ENCODE assay signal across 22 mouse cellular contexts in the genomic region with DNA sequence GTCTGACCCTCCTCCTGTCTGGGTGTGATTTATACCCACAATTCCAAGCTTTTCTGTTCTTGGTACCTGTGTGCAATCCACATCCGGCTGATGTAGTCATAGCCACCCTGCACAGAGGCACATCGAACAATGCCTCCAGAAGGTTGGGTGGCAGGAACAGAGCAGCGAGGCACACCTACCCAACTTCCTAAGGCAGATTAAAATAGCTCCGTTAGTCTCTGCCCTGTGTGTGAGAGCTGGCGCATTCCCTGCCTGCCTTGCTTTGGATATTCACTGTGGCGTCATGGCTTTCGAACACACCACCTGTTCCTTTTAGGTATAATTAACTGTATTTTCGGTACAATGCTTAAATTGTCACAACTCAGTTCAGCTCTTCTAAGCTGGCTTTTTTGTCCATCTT.
DNase-seq lines count a peak whose midpoint lies in the region; ATAC-seq and TF ChIP-seq lines count a peak whose summit lies in the region.
"Had no signal": no experiment of that assay in that cellular context is flagged by ENCODE, and none has a peak within 500 bp of the region (broad histone marks: within the 10 kb centered on the region; RNA-seq: fewer than 3 reads in every experiment).

No protein-coding gene starts in this region.

- 65% methylated on average over 8 of the region's 8 CpGs for WGBS in forebrain, embryonic 15.5 days
- 86% methylated on average over 8 of the region's 8 CpGs for WGBS in forebrain, embryonic 10.5 days
- 51% methylated on average over 8 of the region's 8 CpGs for WGBS in olfactory bulb, adult 2 months
- WGBS in liver, embryonic 12.5 days (ENCODE audit: insufficient replicate concordance) = 77% methylated on average over 8 of the region's 8 CpGs

- peak overlapping the region; percentile 99 for H3K27ac ChIP-seq in forebrain, embryonic 15.5 days (replicated peaks)
- no peak overlapping the region for H3K27ac ChIP-seq in forebrain, embryonic 10.5 days
- peak overlapping the region; percentile 38; the same call in 1 of the 2 replicates for H3K27ac ChIP-seq in gastrocnemius, adult 2 months
- H3K27ac ChIP-seq in olfactory bulb, adult 2 months (ENCODE audit: insufficient read depth, low read depth, low read length) = peak overlapping the region; percentile 13; the same call in 1 of the 2 replicates
- H3K27ac ChIP-seq in liver, embryonic 12.5 days = no peak overlapping the region
- H3K27ac ChIP-seq: embryonic facial prominence, embryonic 15.5 days; heart, embryonic 10.5 days; heart, embryonic 15.5 days; hindbrain, embryonic 10.5 days; hindbrain, embryonic 14.5 days; intestine, embryonic 15.5 days had no signal

- no peaks in the 10 kb centered on the region for H3K27me3 ChIP-seq in forebrain, embryonic 15.5 days
- no peaks in the 10 kb centered on the region for H3K27me3 ChIP-seq in forebrain, embryonic 10.5 days (ENCODE audit: poor library complexity, severe bottlenecking)
- H3K27me3 ChIP-seq in liver, embryonic 12.5 days (replicated peaks) = no peaks in the 10 kb centered on the region
- H3K27me3 ChIP-seq: embryonic facial prominence, embryonic 15.5 days; heart, embryonic 15.5 days; intestine, embryonic 15.5 days had no signal

- no peak overlapping the region for H3K4me2 ChIP-seq in forebrain, embryonic 15.5 days (replicated peaks)
- no peak overlapping the region for H3K4me2 ChIP-seq in liver, embryonic 12.5 days
- H3K4me2 ChIP-seq: embryonic facial prominence, embryonic 15.5 days; heart, embryonic 15.5 days; hindbrain, embryonic 14.5 days; intestine, embryonic 15.5 days had no signal

- no peak for DNase-seq in forebrain, embryonic 10.5 days (ENCODE audit: extremely low spot score, low spot score)
- DNase-seq in gastrocnemius, adult 2 months = no peak
- DNase-seq in gastrocnemius, postnatal 4 days (ENCODE audit: low spot score in 2 of 2) = no peak
- DNase-seq in layer of hippocampus, adult 9-11 months = peak; percentile 69
- no peak for DNase-seq in layer of hippocampus, adult 9-10 months (ENCODE audit: low spot score)
- DNase-seq: adrenal gland, adult 2 months; adrenal gland, postnatal 25 days; cerebellum, adult 11 months; cerebellum, postnatal 10 days; embryo, embryonic 11 days; gastrocnemius, postnatal 14 days; kidney, adult 18-20 months had no signal

- TF ChIP-seq CTCF in gastrocnemius, adult 2 months (IDR thresholded peaks at IDR 0.05) = no peak
- no peak for TF ChIP-seq CTCF in olfactory bulb, adult 2 months (IDR thresholded peaks at IDR 0.05; ENCODE audit: insufficient read depth, low read depth, low read length)

- no peak for ATAC-seq in forebrain, embryonic 15.5 days (replicated peaks)
- no peak for ATAC-seq in liver, embryonic 12.5 days
- ATAC-seq: intestine, embryonic 15.5 days had no signal

- no peaks in the 10 kb centered on the region for H3K9me3 ChIP-seq in forebrain, embryonic 15.5 days
- H3K9me3 ChIP-seq in forebrain, embryonic 10.5 days = no peaks in the 10 kb centered on the region
- no peaks in the 10 kb centered on the region for H3K9me3 ChIP-seq in liver, embryonic 12.5 days (replicated peaks)
- H3K9me3 ChIP-seq: embryonic facial prominence, embryonic 15.5 days; heart, embryonic 10.5 days; heart, embryonic 15.5 days; hindbrain, embryonic 10.5 days; intestine, embryonic 15.5 days had no signal

- H3K4me3 ChIP-seq in forebrain, embryonic 15.5 days = no peak overlapping the region
- no peak overlapping the region for H3K4me3 ChIP-seq in forebrain, embryonic 10.5 days
- no peak overlapping the region for H3K4me3 ChIP-seq in gastrocnemius, adult 2 months
- H3K4me3 ChIP-seq in olfactory bulb, adult 2 months (ENCODE audit: insufficient read depth, low read depth, low read length) = no peak overlapping the region
- H3K4me3 ChIP-seq in liver, embryonic 12.5 days = no peak overlapping the region
- H3K4me3 ChIP-seq: embryonic facial prominence, embryonic 15.5 days; erythroblast, embryonic 14.5 days; heart, embryonic 10.5 days; heart, embryonic 15.5 days; hindbrain, embryonic 10.5 days; intestine, embryonic 15.5 days had no signal

- intact Hi-C loops in gastrocnemius, adult 2 months (cut with DNase I) = no loop called here

- H3K9ac ChIP-seq in forebrain, embryonic 15.5 days (replicated peaks) = no peak overlapping the region
- no peak overlapping the region for H3K9ac ChIP-seq in liver, embryonic 12.5 days
- H3K9ac ChIP-seq: embryonic facial prominence, embryonic 15.5 days; heart, embryonic 15.5 days; hindbrain, embryonic 14.5 days; intestine, embryonic 15.5 days had no signal

- H3K36me3 ChIP-seq in forebrain, embryonic 15.5 days = no peaks in the 10 kb centered on the region
- peaks cover 30% of the 10 kb centered on the region for H3K36me3 ChIP-seq in forebrain, embryonic 10.5 days (replicated peaks)
- no peaks in the 10 kb centered on the region for H3K36me3 ChIP-seq in liver, embryonic 12.5 days
- H3K36me3 ChIP-seq: embryonic facial prominence, embryonic 15.5 days; heart, embryonic 15.5 days; intestine, embryonic 15.5 days had no signal

- TF ChIP-seq POLR2A in olfactory bulb, adult 2 months (IDR thresholded peaks at IDR 0.05; ENCODE audit: insufficient read depth, low read depth, low read length) = no peak

- peaks cover 81% of the 10 kb centered on the region for H3K4me1 ChIP-seq in forebrain, embryonic 15.5 days
- peaks cover 35% of the 10 kb centered on the region for H3K4me1 ChIP-seq in forebrain, embryonic 10.5 days
- H3K4me1 ChIP-seq in olfactory bulb, adult 2 months (ENCODE audit: control insufficient read depth, insufficient read depth, low read length) = peaks cover 31% of the 10 kb centered on the region
- 0 out of 2 replicates have a peak, but pooled peaks cover 4% of the 10 kb centered on the region for H3K4me1 ChIP-seq in liver, embryonic 12.5 days

Comparison
In these comparisons a context has a peak if more than half of its experiments do, and no peak if none do; other contexts are left out.
1. H3K27ac ChIP-seq: peak in forebrain, embryonic 15.5 days (single experiment), gastrocnemius, adult 2 months (single experiment) and olfactory bulb, adult 2 months (single experiment); none in forebrain, embryonic 10.5 days (single experiment) and liver, embryonic 12.5 days (single experiment).